Mouse (Mus musculus) kidney, adult 2 months (tissue): ENCODE measurements around the gene Dlgap4. TPM values are rescaled to one million over a fixed set of nuclear protein-coding genes. Genes with fewer than 3 reads are reported as not detected.

Source experiments
- DNase-seq: peaks from one replicate; pipeline ENCODE4 v3.0.0; 2021
- H3K27ac ChIP-seq: fragments of 200-500 bp; 2 replicates; pipeline ENCODE4 v1.5.1; 2012; ENCODE audit warnings: low read depth, low read length, control low read depth, inconsistent platforms; ENCODE audit not compliant: insufficient read depth
- H3K27me3 ChIP-seq: fragments of 200-500 bp; replicated peaks from 2 replicates; pipeline ENCODE4 v1.6.1; 2012; ENCODE audit warnings: mild to moderate bottlenecking, moderate library complexity, low read length, inconsistent platforms; ENCODE audit not compliant: control insufficient read depth, insufficient read depth
- H3K36me3 ChIP-seq: fragments of 200-500 bp; 2 replicates; pipeline ENCODE4 v1.6.1; 2012; ENCODE audit warnings: mild to moderate bottlenecking, moderate library complexity, low read length, inconsistent platforms; ENCODE audit not compliant: control insufficient read depth, insufficient read depth
- H3K4me1 ChIP-seq: fragments of 200-500 bp; 2 replicates; pipeline ENCODE4 v1.6.1; 2011; ENCODE audit warnings: low read length; ENCODE audit not compliant: control insufficient read depth, insufficient read depth
- H3K4me3 ChIP-seq: fragments of 200-500 bp; 2 replicates; pipeline ENCODE4 v1.5.1; 2011; ENCODE audit warnings: mild to moderate bottlenecking, low read depth, low read length, control low read depth; ENCODE audit not compliant: insufficient read depth
- CTCF ChIP-seq: fragments of 200-500 bp; conservative IDR thresholded peaks from 2 replicates; pipeline ENCODE4 v1.5.1; 2011; ENCODE audit warnings: low read depth, mild to moderate bottlenecking, control low read depth, low read length, moderate library complexity, mixed read lengths; ENCODE audit not compliant: insufficient read depth, insufficient read length
- POLR2A ChIP-seq: fragments of 200-500 bp; IDR thresholded peaks from one replicate; pipeline ENCODE4 v1.6.1; 2011; ENCODE audit warnings: low read depth, low read length, control low read depth
- WGBS: fragments of 180-500 bp; shearing (Covaris S2); methylation state at CpG from one replicate; pipeline ENCODE4 v1.1.7; 2018; 5-methylcytosine and 5-hydroxymethylcytosine counted together
- polyA plus RNA-seq: library from polyadenylated mRNA; depleted of rRNA; stranded (reverse); fragments of >200 nt; gene quantifications from 2 replicates; pipeline ENCODE4 v1.2.3, GENCODE M21; 2012

Gene Dlgap4
- polyA plus RNA-seq, 1 experiment = 50.6 TPM

GRCm38 (mm10) chr2:156603671-156604070 is 9.8 kb upstream of the Dlgap4 start:
- Histone ChIP-seq H3K27me3 (no peaks in the 10 kb centered on the region), H3K27ac (no peak overlapping the region), H3K36me3 (no peaks in the 10 kb centered on the region), H3K4me3 (no peak overlapping the region), H3K4me1 (no peaks in the 10 kb centered on the region)
- DNase-seq = no peak
- TF ChIP-seq CTCF = no peak
- TF ChIP-seq POLR2A = no peak
- WGBS = 80% methylated on average over 9 of the region's 9 CpGs

DNA sequence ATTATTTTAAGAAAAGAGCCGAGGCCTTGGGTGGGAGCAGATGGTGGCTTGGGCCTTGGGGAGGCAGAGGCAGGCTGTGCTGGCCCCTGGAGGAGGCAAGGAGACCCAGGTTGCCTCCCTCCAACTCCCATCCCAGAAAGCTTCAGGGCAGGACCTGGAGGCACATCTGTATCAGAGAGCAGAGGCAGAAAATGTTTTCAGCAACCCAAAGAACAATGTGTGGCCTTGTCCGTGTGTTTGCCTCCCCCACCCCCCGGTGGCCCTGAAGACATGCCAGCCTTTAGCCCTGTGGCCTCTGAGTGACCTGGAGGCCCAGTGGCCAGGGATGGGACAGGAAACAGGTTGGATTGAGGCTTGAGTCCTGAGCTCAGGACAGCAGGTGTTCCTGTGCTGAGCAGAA is 8.4 kb upstream of the Dlgap4 start:
- Histone ChIP-seq H3K36me3 (no peaks in the 10 kb centered on the region), H3K4me1 (no peaks in the 10 kb centered on the region), H3K4me3 (no peak overlapping the region), H3K27ac (no peak overlapping the region), H3K27me3 (no peaks in the 10 kb centered on the region)
- DNase-seq = no peak
- 61% methylated on average over 3 of the region's 3 CpGs for WGBS
- TF ChIP-seq POLR2A (no peak), CTCF (no peak)

- TF ChIP-seq POLR2A (no peak), CTCF (no peak)
- 69% methylated on average over 5 of the region's 5 CpGs for WGBS
- no peaks in the 10 kb centered on the region for H3K36me3 ChIP-seq
- H3K27ac ChIP-seq = no peak overlapping the region
- no peaks in the 10 kb centered on the region for H3K4me1 ChIP-seq
- H3K27me3 ChIP-seq = no peaks in the 10 kb centered on the region
- no peak for DNase-seq
- H3K4me3 ChIP-seq = no peak overlapping the region
Observed at GRCm38 (mm10) chr2:156605971-156606370, 7.5 kb upstream of the Dlgap4 start.

- WGBS = 1% methylated on average over 38 of the region's 41 CpGs
- H3K4me1 ChIP-seq = no peaks in the 10 kb centered on the region
- peak; percentile 39 for DNase-seq
- no peak overlapping the region for H3K27ac ChIP-seq
- H3K36me3 ChIP-seq = no peaks in the 10 kb centered on the region
- H3K27me3 ChIP-seq = peaks cover 8% of the 10 kb centered on the region
- TF ChIP-seq POLR2A (no peak), CTCF (peak; percentile 39)
- peak overlapping the region; percentile 31; the same call in 1 of the 2 replicates for H3K4me3 ChIP-seq
Observed at GRCm38 (mm10) chr2:156613081-156613540, 394 bp upstream of the Dlgap4 start.

GRCm38 (mm10) chr2:156614258-156614556 is 702 bp downstream of the Dlgap4 start:
- no peak for TF ChIP-seq POLR2A
- no peak for TF ChIP-seq CTCF
- Histone ChIP-seq H3K36me3 (no peaks in the 10 kb centered on the region), H3K27me3 (peaks cover 8% of the 10 kb centered on the region), H3K4me3 (no peak overlapping the region), H3K27ac (no peak overlapping the region), H3K4me1 (no peaks in the 10 kb centered on the region)
- no peak for DNase-seq
- 1% methylated on average over 18 of the region's 18 CpGs for WGBS

DNA sequence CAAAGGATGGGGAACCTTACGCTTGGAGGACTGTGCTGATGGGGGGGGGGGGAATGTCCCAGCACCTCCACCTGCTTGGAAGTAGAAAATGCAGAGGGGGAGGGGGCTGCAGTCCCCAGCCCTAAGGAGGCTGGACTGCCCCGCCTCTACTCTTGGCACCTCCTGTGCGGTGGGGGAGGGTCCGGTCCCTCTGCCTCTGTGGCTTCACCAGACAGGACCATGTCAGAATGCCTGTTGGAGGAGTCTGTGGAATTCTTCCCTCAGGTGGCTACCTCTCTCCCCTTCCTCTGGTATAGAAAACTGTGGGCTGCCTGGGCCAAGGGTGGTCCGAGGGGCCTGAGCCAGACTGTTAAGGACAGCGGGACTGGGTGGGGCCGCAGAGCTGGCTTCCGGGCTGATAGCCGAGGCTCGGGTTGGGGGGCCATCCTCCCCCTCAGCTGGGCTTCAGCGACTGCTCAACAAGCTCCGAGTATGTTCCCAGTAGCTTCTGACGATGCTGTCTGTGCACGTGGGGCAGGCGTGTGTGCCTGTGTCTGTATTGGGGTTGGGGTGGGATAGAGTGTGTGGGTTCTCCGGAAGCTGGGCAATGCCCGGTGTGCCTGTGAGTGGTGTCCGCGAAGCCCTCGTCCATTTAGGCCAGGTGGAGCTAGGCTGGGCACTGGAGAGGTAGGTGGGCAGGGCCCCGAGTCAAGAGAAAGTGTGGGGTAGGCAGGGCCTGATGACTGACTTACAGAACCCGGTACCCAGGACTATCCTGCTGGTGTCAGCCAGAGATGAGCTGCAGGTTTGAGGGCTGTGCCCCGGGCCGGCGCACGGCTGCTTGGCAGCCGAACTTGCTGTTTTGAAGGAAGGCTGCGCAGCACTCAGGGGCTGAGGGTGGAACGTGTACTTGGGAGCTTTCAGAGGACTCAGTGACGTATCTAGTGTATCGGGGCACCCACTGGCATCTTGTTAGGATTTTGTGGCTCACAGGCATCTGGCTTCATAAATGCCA is 1.5 kb downstream of the Dlgap4 start:
- H3K4me1 ChIP-seq = no peaks in the 10 kb centered on the region
- no peak for DNase-seq
- no peak for TF ChIP-seq POLR2A
- TF ChIP-seq CTCF = no peak
- no peak overlapping the region for H3K27ac ChIP-seq
- H3K36me3 ChIP-seq = no peaks in the 10 kb centered on the region
- peaks cover 8% of the 10 kb centered on the region for H3K27me3 ChIP-seq
- WGBS = 12% methylated on average over 31 of the region's 31 CpGs
- H3K4me3 ChIP-seq = no peak overlapping the region

- WGBS = 67% methylated on average over 7 of the region's 7 CpGs
- TF ChIP-seq CTCF (no peak), POLR2A (no peak)
Observed at GRCm38 (mm10) chr2:156616513-156616912, 3.0 kb downstream of the Dlgap4 start.

More at GRCm38 (mm10) chr2:156616513-156616912, 3.0 kb downstream of the Dlgap4 start:
- H3K4me1 ChIP-seq = no peaks in the 10 kb centered on the region
- H3K36me3 ChIP-seq = no peaks in the 10 kb centered on the region
- H3K4me3 ChIP-seq = no peak overlapping the region
- peaks cover 6% of the 10 kb centered on the region for H3K27me3 ChIP-seq
- no peak overlapping the region for H3K27ac ChIP-seq
- DNase-seq = no peak
